Mouse (Mus musculus) heart, embryonic 13.5 days (tissue): ENCODE results near the gene Nkx2-4. TPM values are rescaled to one million over a fixed set of nuclear protein-coding genes. Genes with fewer than 3 reads are reported as not detected.

ENCODE experiments used
- ATAC-seq: fragments of 200-750 bp; cut with Nextera tagmentation; 2 replicates; pipeline ENCODE4 v1.8.0; 2017; ENCODE audit warnings: moderate TSS enrichment; ENCODE audit not compliant: insufficient number of reproducible peaks, low FRiP score, low TSS enrichment; ENCODE audit errors: extremely low read depth
- H3K27ac ChIP-seq: fragments of 300-500 bp; sonication (generic); replicated peaks from 2 replicates; pipeline ENCODE4 v1.5.1; 2015; ENCODE audit warnings: moderate library complexity, mild to moderate bottlenecking, inconsistent platforms
- H3K27me3 ChIP-seq: fragments of 300-500 bp; sonication (generic); replicated peaks from 2 replicates; pipeline ENCODE4 v1.6.1; 2015; ENCODE audit warnings: mild to moderate bottlenecking, inconsistent platforms
- H3K36me3 ChIP-seq: fragments of 300-500 bp; sonication (generic); 2 replicates; pipeline ENCODE4 v1.6.1; 2015; ENCODE audit warnings: mild to moderate bottlenecking, inconsistent platforms
- H3K4me1 ChIP-seq: fragments of 300-500 bp; sonication (generic); 2 replicates; pipeline ENCODE4 v1.6.1; 2015; ENCODE audit warnings: inconsistent platforms
- H3K4me2 ChIP-seq: fragments of 300-500 bp; sonication (generic); 2 replicates; pipeline ENCODE4 v1.6.1; 2015; ENCODE audit warnings: inconsistent platforms, mild to moderate bottlenecking, moderate library complexity
- H3K4me3 ChIP-seq: fragments of 300-500 bp; sonication (generic); 2 replicates; pipeline ENCODE4 v1.5.1; 2015; ENCODE audit warnings: moderate library complexity, mild to moderate bottlenecking, inconsistent platforms
- H3K9ac ChIP-seq: fragments of 300-500 bp; sonication (generic); 2 replicates; pipeline ENCODE4 v1.6.1; 2015; ENCODE audit warnings: inconsistent platforms, mild to moderate bottlenecking, moderate library complexity
- H3K9me3 ChIP-seq: fragments of 300-500 bp; sonication (generic); 2 replicates; pipeline ENCODE4 v1.6.1; 2016; ENCODE audit warnings: inconsistent platforms
- WGBS: fragments of 180-500 bp; shearing (Covaris S2); methylation state at CpG from one replicate; pipeline ENCODE4 v1.1.7; 2015; ENCODE audit warnings: mixed read lengths; 5-methylcytosine and 5-hydroxymethylcytosine counted together
- polyA plus RNA-seq: library from polyadenylated mRNA; unstranded; fragments of >200 nt; fragmentation: Nextera tagmentation; extraction: Ambion mirVana; gene quantifications from 2 replicates; pipeline ENCODE4 v1.2.1, GENCODE M21; 2015

The Nkx2-4 gene
- polyA plus RNA-seq, 1 experiment from 2014 or later: not detected

- no peaks in the 10 kb centered on the region for H3K27me3 ChIP-seq
- H3K36me3 ChIP-seq: peaks cover 62% of the 10 kb centered on the region
- no peaks in the 10 kb centered on the region for H3K9me3 ChIP-seq
- no peak overlapping the region for H3K9ac ChIP-seq
- H3K4me1 ChIP-seq: no peaks in the 10 kb centered on the region
- ATAC-seq: no peak
- no peak overlapping the region for H3K27ac ChIP-seq
- H3K4me2 ChIP-seq: no peak overlapping the region
- H3K4me3 ChIP-seq: no peak overlapping the region
- WGBS: 76% methylated on average over 1 of the region's 1 CpGs
Observed at GRCm38 (mm10) chr2:147069077-147069476, 16.2 kb downstream of the Nkx2-4 start.

- H3K27me3 ChIP-seq: no peaks in the 10 kb centered on the region
- ATAC-seq: no peak
- peaks cover 61% of the 10 kb centered on the region for H3K36me3 ChIP-seq
- no peak overlapping the region for H3K27ac ChIP-seq
- H3K4me1 ChIP-seq: no peaks in the 10 kb centered on the region
- no peak overlapping the region for H3K4me2 ChIP-seq
- no peak overlapping the region for H3K9ac ChIP-seq
- no peaks in the 10 kb centered on the region for H3K9me3 ChIP-seq
- 71% methylated on average over 1 of the region's 1 CpGs for WGBS
- H3K4me3 ChIP-seq: no peak overlapping the region
Observed at GRCm38 (mm10) chr2:147067480-147068246, 17.6 kb downstream of the Nkx2-4 start.

GRCm38 (mm10) chr2:147053229-147053892 lies 31.9 kb downstream of the Nkx2-4 start:
- ATAC-seq: no peak
- Histone ChIP-seq H3K27ac (no peak overlapping the region), H3K27me3 (no peaks in the 10 kb centered on the region), H3K4me3 (no peak overlapping the region), H3K9ac (no peak overlapping the region), H3K4me1 (no peaks in the 10 kb centered on the region), H3K36me3 (peaks cover 72% of the 10 kb centered on the region), H3K4me2 (no peak overlapping the region), H3K9me3 (no peaks in the 10 kb centered on the region)
- 87% methylated on average over 2 of the region's 2 CpGs for WGBS

- no peaks in the 10 kb centered on the region for H3K4me1 ChIP-seq
- H3K27me3 ChIP-seq: no peaks in the 10 kb centered on the region
- ATAC-seq: no peak
- H3K9ac ChIP-seq: no peak overlapping the region
- H3K27ac ChIP-seq: no peak overlapping the region
- no peak overlapping the region for H3K4me2 ChIP-seq
- no peaks in the 10 kb centered on the region for H3K9me3 ChIP-seq
- H3K36me3 ChIP-seq: peaks cover 72% of the 10 kb centered on the region
- WGBS: 93% methylated on average over 3 of the region's 3 CpGs
- no peak overlapping the region for H3K4me3 ChIP-seq
Observed at GRCm38 (mm10) chr2:147047051-147047450, 38.2 kb downstream of the Nkx2-4 start.

GRCm38 (mm10) chr2:147035864-147036263 lies 49.4 kb downstream of the Nkx2-4 start:
- Histone ChIP-seq H3K4me1 (no peaks in the 10 kb centered on the region), H3K27ac (no peak overlapping the region), H3K27me3 (no peaks in the 10 kb centered on the region), H3K36me3 (peaks cover 68% of the 10 kb centered on the region), H3K4me2 (no peak overlapping the region), H3K9ac (no peak overlapping the region), H3K4me3 (no peak overlapping the region), H3K9me3 (no peaks in the 10 kb centered on the region)
- WGBS: 90% methylated on average over 2 of the region's 2 CpGs
- no peak for ATAC-seq

Other genes starting within 250 kb of the Nkx2-4 start
- 21.5 and 25.2 TPM in 2 replicates for gene Kiz, start 229.6 kb downstream of the Nkx2-4 start, polyA plus RNA-seq
- gene Xrn2, start 72.4 kb downstream of the Nkx2-4 start, polyA plus RNA-seq: 48.0 and 50.6 TPM in 2 replicates
- 0.33 TPM in 1 of 2 replicates, not detected in the other for gene Nkx2-2, start 108.8 kb upstream of the Nkx2-4 start, polyA plus RNA-seq